Comparison of ENCODE assay signal across 27 mouse cellular contexts in the genomic region with DNA sequence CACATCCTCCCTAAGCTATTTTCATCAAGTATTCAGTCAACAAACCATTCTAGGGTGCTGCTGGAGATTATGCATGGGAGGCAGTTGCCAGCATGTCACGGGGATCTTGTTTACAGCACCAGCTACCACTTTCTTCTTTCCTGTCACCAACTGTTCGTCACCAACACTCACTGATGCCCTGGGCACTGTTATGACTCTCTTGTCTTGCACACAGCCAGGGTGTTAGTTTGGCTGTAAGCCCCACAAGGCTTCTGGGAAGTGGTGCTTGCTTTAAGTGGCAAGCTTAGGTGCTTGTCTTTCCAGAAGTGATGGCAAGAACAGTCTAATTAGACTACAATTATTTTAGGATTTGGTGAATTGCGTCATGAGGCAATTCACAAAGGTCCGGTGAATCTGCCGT.
DNase-seq lines count a peak whose midpoint lies in the region; ATAC-seq and TF ChIP-seq lines count a peak whose summit lies in the region.
"Had no signal": no experiment of that assay in that cellular context is flagged by ENCODE, and none has a peak within 500 bp of the region (broad histone marks: within the 10 kb centered on the region; RNA-seq: fewer than 3 reads in every experiment).

No protein-coding gene starts in this region.

- peaks cover 22% of the 10 kb centered on the region for H3K4me1 ChIP-seq in forebrain, embryonic 13.5 days
- peaks cover 21% of the 10 kb centered on the region for H3K4me1 ChIP-seq in forebrain, embryonic 10.5 days
- no peaks in the 10 kb centered on the region for H3K4me1 ChIP-seq in G1E (ENCODE audit: insufficient read depth, low read depth, low read length)
- peaks cover 17% of the 10 kb centered on the region for H3K4me1 ChIP-seq in forebrain, embryonic 16.5 days (replicated peaks; ENCODE audit: control insufficient read depth, insufficient read depth, low read length)
- peaks cover 5% of the 10 kb centered on the region; the same call in 1 of the 2 replicates for H3K4me1 ChIP-seq in hindbrain, embryonic 12.5 days
- H3K4me1 ChIP-seq: embryonic facial prominence, embryonic 10.5 days; heart, embryonic 10.5 days; heart, embryonic 13.5 days; hindbrain, embryonic 15.5 days had no signal

- no peak overlapping the region for H3K4me3 ChIP-seq in forebrain, embryonic 13.5 days
- no peak overlapping the region for H3K4me3 ChIP-seq in forebrain, embryonic 10.5 days
- peak overlapping the region; percentile 3; the same call in 1 of the 2 replicates for H3K4me3 ChIP-seq in G1E (ENCODE audit: low read depth, low read length)
- H3K4me3 ChIP-seq in forebrain, embryonic 16.5 days (replicated peaks; ENCODE audit: low read length), result no peak overlapping the region
- no peak overlapping the region for H3K4me3 ChIP-seq in hindbrain, embryonic 12.5 days
- H3K4me3 ChIP-seq: embryonic facial prominence, embryonic 10.5 days; embryonic facial prominence, embryonic 13.5 days; erythroblast, embryonic 14.5 days; gastrocnemius, adult 2 months; heart, embryonic 10.5 days; heart, embryonic 13.5 days; hindbrain, embryonic 15.5 days had no signal

- no peak; the same call in 1 of the 2 replicates for ATAC-seq in forebrain, embryonic 13.5 days
- ATAC-seq in G1E (ENCODE audit: extremely low read depth, insufficient number of reproducible peaks, low FRiP score, poor library complexity, severe bottlenecking), result no peak
- peak; percentile 78 for ATAC-seq in forebrain, embryonic 16.5 days
- no peak for ATAC-seq in hindbrain, embryonic 12.5 days (ENCODE audit: low FRiP score)
- ATAC-seq: intestine, postnatal 0 days; Patski had no signal

- DNase-seq in forebrain, embryonic 10.5 days (ENCODE audit: extremely low spot score, low spot score), result no peak
- peak; percentile 90 for DNase-seq in heart, adult 11 months
- DNase-seq in heart, adult 9 months (ENCODE audit: low spot score in 2 of 2), result no peak
- DNase-seq in G1E (ENCODE audit: low spot score), result no peak
- DNase-seq in lung, postnatal 25 days (ENCODE audit: low spot score), result no peak
- DNase-seq: adrenal gland, postnatal 10 days; adrenal gland, postnatal 36 days; cerebellum, adult 11-12 months; cerebellum, adult 8-10 months; cerebellum, postnatal 36 days; embryo, embryonic 11 days; gastrocnemius, adult 2 months; gastrocnemius, postnatal 14 days; heart, adult 18-20 months; heart, postnatal 14 days; heart, postnatal 4 days had no signal

- no peaks in the 10 kb centered on the region for H3K36me3 ChIP-seq in forebrain, embryonic 13.5 days (ENCODE audit: poor library complexity, severe bottlenecking)
- no peaks in the 10 kb centered on the region for H3K36me3 ChIP-seq in forebrain, embryonic 10.5 days (replicated peaks)
- H3K36me3 ChIP-seq in G1E (replicated peaks), result no peaks in the 10 kb centered on the region
- H3K36me3 ChIP-seq in forebrain, embryonic 16.5 days (ENCODE audit: control insufficient read depth, insufficient read depth), result no peaks in the 10 kb centered on the region
- no peaks in the 10 kb centered on the region for H3K36me3 ChIP-seq in hindbrain, embryonic 12.5 days
- H3K36me3 ChIP-seq: embryonic facial prominence, embryonic 10.5 days; embryonic facial prominence, embryonic 13.5 days; heart, embryonic 10.5 days; heart, embryonic 13.5 days; hindbrain, embryonic 15.5 days had no signal

- WGBS in forebrain, embryonic 13.5 days, result 51% methylated on average over 5 of the region's 5 CpGs
- WGBS in forebrain, embryonic 10.5 days, result 87% methylated on average over 5 of the region's 5 CpGs
- 28% methylated on average over 5 of the region's 5 CpGs for WGBS in forebrain, embryonic 16.5 days
- 84% methylated on average over 5 of the region's 5 CpGs for WGBS in hindbrain, embryonic 12.5 days

- no peak for TF ChIP-seq CTCF in G1E (IDR thresholded peaks at IDR 0.05; ENCODE audit: low read depth, low read length)

- no peaks in the 10 kb centered on the region for H3K9me3 ChIP-seq in forebrain, embryonic 13.5 days (replicated peaks)
- H3K9me3 ChIP-seq in forebrain, embryonic 10.5 days, result no peaks in the 10 kb centered on the region
- H3K9me3 ChIP-seq in G1E (replicated peaks), result peaks cover 90% of the 10 kb centered on the region
- H3K9me3 ChIP-seq in forebrain, embryonic 16.5 days (ENCODE audit: control insufficient read depth, low read length), result no peaks in the 10 kb centered on the region
- no peaks in the 10 kb centered on the region for H3K9me3 ChIP-seq in hindbrain, embryonic 12.5 days (replicated peaks)
- H3K9me3 ChIP-seq: embryonic facial prominence, embryonic 10.5 days; embryonic facial prominence, embryonic 13.5 days; heart, embryonic 10.5 days; heart, embryonic 13.5 days; hindbrain, embryonic 15.5 days had no signal

- no peak overlapping the region for H3K9ac ChIP-seq in forebrain, embryonic 13.5 days
- no peak overlapping the region for H3K9ac ChIP-seq in forebrain, embryonic 16.5 days (replicated peaks; ENCODE audit: low read depth, low read length)
- H3K9ac ChIP-seq in hindbrain, embryonic 12.5 days, result no peak overlapping the region
- H3K9ac ChIP-seq: embryonic facial prominence, embryonic 13.5 days; heart, embryonic 13.5 days; hindbrain, embryonic 15.5 days had no signal

- no peaks in the 10 kb centered on the region for H3K27me3 ChIP-seq in forebrain, embryonic 13.5 days
- H3K27me3 ChIP-seq in forebrain, embryonic 10.5 days (ENCODE audit: poor library complexity, severe bottlenecking), result no peaks in the 10 kb centered on the region
- no peaks in the 10 kb centered on the region for H3K27me3 ChIP-seq in G1E (ENCODE audit: insufficient read depth, low read length)
- no peaks in the 10 kb centered on the region for H3K27me3 ChIP-seq in forebrain, embryonic 16.5 days (replicated peaks; ENCODE audit: control insufficient read depth, insufficient read depth, low read length)
- H3K27me3 ChIP-seq in hindbrain, embryonic 12.5 days, result 0 out of 2 replicates have a peak, but pooled peaks cover 4% of the 10 kb centered on the region
- H3K27me3 ChIP-seq: embryonic facial prominence, embryonic 13.5 days; heart, embryonic 13.5 days; hindbrain, embryonic 15.5 days; Patski had no signal

- no peak overlapping the region for H3K4me2 ChIP-seq in forebrain, embryonic 13.5 days
- H3K4me2 ChIP-seq in forebrain, embryonic 16.5 days (ENCODE audit: low read length), result no peak overlapping the region
- no peak overlapping the region for H3K4me2 ChIP-seq in hindbrain, embryonic 12.5 days (replicated peaks)
- H3K4me2 ChIP-seq: embryonic facial prominence, embryonic 13.5 days; heart, embryonic 13.5 days; hindbrain, embryonic 15.5 days had no signal

- H3K27ac ChIP-seq in forebrain, embryonic 13.5 days, result 0 out of 2 replicates have a peak overlapping the region, but pooled peaks have one; percentile 15
- H3K27ac ChIP-seq in forebrain, embryonic 10.5 days, result no peak overlapping the region
- H3K27ac ChIP-seq in forebrain, embryonic 16.5 days (ENCODE audit: low read length), result peak overlapping the region; percentile 27; the same call in 1 of the 2 replicates
- H3K27ac ChIP-seq in hindbrain, embryonic 12.5 days, result no peak overlapping the region
- H3K27ac ChIP-seq: embryonic facial prominence, embryonic 10.5 days; embryonic facial prominence, embryonic 13.5 days; gastrocnemius, adult 2 months; heart, embryonic 10.5 days; heart, embryonic 13.5 days; hindbrain, embryonic 15.5 days had no signal

Comparison
In these comparisons a context has a peak if more than half of its experiments do, and no peak if none do; other contexts are left out.
1. H3K27ac ChIP-seq: peak in forebrain, embryonic 13.5 days (single experiment) and forebrain, embryonic 16.5 days (single experiment); none in forebrain, embryonic 10.5 days (single experiment) and hindbrain, embryonic 12.5 days (single experiment).